Mouse (Mus musculus) thymus, postnatal 36 days (tissue): ENCODE results near the gene Ccdc175.

Experiments used
- DNase-seq, 2 experiments: peaks; one replicate each; pipeline ENCODE4 v3.0.0; 2022; ENCODE audit warnings: mixed read lengths in 2 of 2

Gene Ccdc175

DNA sequence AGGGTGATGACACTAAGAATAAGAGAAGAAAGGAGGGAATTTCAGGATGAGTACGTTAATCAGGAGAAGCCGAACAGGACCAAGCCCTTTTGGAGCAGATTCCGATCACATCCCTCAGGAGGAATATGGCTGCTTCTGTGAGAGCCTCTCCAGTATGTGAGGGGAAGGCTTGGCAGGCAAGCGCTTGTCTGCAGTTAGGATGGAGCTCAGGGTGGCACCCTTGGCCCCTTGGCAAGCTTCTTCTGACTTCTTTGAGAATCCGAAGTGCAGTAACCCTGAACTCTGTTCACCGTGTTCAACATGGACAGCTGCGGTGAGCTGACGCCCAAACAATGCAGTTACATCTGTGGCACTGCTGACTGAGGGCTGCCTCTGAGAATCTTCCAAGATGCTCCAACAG lies 87.9 kb downstream of the Ccdc175 start:
- no peak for DNase-seq

DNA sequence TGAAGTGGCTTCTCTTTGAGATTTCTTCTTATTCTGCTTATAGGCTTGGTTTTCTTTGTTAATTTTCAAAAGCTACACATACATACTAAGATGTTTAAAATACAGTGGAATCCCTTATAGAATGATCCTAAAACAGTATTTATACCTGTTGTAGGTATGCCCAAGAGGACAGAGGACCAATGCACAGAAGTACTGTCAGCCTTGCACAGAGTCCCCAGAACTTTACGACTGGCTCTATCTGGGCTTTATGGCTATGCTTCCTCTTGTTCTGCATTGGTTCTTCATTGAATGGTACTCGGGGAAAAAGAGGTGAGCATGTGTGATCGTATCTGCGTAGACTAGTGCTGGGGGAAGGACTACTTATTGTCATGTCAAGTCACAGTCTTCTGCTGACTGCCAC lies 95.0 kb downstream of the Ccdc175 start:
- no peak for DNase-seq

DNA sequence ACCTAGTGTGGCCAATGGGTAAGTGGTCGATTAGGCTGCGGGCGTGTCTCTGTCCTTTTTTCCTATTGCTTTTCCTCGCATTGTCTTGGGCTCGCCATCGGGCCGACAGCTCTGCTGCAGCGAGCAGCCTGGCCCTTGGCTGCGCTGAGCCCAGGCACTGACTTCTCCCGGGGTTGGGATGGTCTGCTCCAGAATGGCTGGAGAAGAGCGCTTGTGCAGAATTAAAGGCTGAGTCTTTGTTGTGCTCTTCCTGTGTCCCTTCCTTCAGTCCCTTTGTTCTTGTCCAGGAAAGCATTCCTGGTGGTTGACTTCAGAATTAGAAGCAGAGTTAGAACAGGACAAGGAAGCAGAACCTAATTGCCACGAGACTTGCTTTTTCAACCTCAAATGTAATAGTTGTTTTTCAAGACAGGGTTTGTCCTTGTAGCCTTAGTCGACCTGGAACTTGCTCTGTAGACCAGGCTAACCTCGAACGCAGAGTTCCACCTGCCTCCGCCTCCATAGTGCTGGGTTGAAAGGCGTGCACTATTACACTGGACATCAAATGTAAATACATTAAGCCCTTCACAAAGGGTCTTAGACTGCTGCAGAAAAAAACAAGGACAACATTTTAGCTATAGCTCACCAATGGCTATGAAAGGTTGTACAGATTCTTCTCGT lies 98.5 kb downstream of the Ccdc175 start:
- DNase-seq, result peak in 1 of 2 experiments; percentile 11

DNA sequence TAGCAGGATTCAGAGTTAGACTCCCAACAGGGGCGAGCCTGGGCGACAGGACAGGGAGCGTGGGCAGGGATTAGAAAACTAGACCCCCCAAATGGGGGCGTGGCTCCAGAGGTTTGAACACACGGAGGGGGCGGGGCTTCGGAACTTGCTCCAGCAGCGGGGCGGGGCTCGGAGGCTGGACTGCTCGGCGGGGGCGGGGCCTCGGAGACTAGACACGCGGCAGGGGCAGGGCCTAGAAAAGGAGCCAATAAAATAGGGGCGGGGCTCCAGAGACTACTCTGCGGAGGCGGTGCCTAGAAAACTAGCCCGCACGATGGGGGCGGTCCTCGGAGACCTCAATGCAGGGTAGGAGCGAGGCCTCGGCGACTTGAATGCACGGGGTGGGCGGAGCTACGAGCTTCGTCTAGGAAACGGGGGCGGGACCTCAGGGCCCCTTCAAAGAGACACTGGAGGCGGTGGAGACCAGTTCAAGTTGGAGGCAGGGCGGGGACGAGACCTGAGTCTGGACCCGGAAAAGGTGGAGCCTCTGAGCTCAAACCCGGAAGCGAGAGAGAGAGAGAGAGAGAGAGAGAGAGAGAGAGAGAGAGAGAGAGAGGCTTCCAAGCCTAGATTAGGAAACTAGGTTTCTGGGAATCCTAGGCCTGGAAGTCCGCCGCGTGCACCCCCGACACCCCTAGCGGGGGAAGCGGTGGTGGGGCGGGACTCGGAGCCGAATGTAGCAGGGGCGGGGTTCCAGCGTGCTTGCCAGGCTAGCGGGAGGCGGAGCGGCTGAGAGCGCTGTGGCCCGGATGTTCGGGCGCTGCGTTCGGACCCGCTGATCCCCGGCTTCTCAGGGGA lies 99.3 kb downstream of the Ccdc175 start, which contains the start of the genes L3hypdh and Jkamp:
L3hypdh (minus strand) TSS at position 111 of the 837 bp plus-strand sequence.
Jkamp (plus strand) TSS at position 261 of the 837 bp plus-strand sequence.
- peak; percentile 97 to 99 for DNase-seq

DNA sequence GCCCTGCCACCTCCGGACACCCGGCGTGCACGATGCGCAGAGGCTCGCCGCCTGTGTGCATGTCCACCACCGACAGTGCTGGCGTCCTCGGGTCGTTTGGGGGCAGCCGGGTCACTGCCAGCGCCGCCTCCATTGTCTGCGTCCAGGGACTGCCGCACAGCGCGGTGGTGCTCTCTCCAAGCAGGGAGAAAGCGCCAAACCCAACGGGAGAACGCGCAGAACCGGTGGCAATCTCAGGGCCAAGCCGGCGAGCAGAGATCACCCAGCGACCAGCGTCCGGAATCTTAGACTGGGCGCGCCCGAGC lies 99.9 kb downstream of the Ccdc175 start:
- no peak for DNase-seq

DNA sequence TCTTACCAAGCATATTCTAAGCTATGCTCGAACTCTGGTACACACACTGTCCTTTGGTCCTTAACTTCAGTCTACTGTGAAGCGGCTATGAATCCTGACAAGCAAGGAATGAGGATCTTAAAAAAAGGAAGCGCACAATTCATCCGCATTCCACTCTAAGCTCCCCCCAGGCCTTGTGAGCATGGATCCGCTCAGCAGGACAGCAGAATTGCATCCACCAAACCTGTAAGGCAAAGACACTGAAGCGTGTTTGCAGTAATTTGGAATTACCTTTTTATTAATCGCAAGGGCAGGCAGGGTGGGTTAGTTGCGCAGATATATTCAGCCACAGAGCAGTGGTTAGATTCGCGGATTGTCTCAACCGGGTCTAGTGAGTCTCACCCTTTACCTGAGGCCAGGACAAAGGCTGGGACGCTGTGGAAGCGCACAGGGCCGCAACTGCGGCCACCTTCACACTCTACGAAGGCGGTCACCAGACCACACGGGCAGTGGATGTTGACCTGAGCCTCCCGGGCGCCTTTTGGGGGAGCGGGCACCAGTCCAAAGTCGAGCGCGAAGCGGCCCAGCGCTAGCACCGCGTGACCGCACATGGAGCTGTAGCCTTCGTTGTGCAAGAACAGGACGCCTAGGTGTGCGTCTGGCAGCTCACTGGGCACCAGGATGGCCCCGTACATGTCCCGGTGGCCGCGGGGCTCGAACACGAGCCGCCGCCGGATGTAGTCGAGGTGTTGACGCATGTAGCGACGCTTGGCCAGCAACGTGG lies 100.4 kb downstream of the Ccdc175 start:
- no peak for DNase-seq

DNA sequence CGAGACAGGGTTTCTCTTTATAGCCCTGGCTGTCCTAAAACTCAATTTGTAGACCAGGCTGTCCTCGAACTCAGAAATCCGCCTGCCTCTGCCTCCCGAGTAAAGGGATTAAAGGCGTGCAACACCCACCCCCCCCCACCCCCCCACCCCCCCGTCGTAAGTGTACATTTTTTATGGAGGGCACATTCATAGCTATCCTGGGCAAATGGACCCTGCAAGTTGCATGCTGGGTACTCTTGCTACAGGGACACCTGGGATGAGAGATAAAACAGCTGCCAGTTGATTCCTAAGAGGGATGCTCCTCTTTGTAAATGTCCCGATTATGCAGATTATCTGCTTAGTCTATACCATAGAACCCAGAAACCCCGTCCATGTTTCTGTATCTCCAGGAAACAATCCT lies 101.6 kb downstream of the Ccdc175 start:
- DNase-seq, result no peak

DNA sequence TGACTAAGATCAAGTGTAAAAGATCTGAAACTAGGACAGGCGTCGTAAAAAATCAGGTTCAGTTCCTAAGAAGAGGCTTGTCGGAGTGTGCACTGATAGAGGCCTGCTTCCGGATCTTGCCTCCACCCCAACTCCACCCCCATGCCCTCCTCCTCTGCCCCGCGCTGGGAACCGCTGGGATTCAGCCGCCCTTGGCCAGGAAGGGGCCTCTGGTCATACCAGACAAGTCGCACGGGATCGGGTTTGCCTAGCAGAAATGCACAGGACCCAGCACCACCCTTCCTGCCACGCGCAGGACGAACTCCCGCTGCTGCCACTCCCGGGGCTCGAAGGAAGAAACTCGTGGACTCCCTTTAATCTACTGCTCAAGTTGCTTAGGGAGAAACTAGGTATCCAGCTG lies 102.5 kb downstream of the Ccdc175 start:
- no peak for DNase-seq

DNA sequence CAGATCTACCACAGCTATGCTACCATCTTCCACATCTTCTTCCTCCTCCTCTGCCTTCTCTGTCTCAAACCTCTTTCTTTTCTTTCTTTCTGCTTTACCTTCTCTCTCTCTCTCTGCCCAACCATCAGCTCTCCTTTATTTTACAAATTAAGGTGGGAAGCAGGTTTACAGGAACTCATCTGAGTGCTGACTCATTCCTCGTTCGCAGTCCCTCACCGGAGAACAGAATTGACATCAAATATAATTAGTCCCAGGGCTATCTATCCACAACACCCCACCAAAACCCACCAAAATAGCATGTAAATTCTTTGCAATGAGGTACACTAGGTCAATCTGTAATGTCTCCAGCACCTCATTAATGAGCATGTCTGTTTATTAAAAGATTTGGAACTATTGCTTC lies 102.9 kb downstream of the Ccdc175 start:
- no peak for DNase-seq

DNA sequence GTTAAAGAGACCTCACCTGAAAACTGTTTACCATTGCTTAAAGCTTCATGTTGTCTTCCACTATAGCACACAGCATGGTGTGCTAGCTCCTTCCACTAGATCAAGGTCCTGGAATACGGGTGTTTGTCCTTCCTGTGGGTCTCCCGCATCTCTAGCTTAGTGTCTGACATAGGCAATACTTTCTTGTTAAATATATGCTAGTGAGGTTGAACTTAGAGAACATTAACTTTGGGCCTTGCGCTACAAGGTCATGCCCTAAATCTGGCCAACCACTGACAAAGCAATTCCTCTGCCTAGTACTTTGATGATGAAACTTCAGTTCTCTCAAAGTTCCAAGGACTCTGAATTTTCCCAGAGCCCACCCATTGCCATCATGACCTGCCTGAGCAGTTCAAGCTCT lies 106.6 kb downstream of the Ccdc175 start:
- no peak for DNase-seq

DNA sequence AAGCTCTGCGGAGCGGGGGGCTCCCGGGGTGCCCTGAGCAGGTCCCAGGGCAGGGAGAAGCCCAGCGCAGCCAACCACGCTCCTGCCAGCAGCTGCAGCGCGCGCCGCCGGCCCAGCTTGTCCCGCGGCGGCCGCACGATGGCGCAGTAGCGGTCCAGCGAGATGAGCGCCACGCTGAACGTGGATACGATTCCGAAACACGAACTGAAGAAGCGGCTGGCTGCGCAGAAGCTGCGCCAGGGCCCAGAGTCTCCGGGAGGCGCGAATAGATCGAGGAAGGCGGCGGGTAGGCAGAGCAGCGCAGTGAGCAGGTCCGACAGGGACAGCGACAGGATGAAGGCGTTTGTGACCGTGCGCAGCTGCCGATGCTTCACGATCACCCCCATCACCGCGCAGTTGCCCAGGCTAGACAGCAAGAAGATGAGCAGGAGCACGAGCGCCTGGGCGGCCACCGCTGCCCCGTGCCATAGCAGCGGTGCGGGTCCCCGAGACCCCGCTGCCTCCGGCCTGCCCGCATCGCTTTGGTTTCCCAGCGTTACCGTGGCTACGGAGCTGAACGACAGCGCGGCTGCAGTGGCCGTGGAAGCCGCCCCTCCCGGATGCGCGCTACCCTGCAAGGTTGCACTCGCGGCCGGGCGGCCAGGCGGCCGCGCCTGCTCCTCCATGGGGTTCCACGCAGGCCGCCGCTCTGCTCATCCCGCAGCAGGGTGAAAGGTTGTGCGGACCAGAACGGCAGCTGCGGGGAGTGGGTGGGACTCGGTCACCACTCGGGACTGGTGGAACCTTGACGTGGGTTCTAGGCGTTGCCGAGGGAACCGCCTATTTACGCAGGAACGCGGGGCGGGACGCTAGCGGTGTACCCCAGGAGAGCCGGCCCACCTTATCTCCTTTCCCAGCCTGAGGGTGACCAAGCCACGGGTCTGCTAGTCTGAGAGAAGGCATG lies 114.2 kb downstream of the Ccdc175 start, which contains the start of gene Gpr135:
Gpr135 (minus strand) TSS at position 799 of the 943 bp plus-strand sequence.
- peak; percentile 68 to 70 for DNase-seq

DNA sequence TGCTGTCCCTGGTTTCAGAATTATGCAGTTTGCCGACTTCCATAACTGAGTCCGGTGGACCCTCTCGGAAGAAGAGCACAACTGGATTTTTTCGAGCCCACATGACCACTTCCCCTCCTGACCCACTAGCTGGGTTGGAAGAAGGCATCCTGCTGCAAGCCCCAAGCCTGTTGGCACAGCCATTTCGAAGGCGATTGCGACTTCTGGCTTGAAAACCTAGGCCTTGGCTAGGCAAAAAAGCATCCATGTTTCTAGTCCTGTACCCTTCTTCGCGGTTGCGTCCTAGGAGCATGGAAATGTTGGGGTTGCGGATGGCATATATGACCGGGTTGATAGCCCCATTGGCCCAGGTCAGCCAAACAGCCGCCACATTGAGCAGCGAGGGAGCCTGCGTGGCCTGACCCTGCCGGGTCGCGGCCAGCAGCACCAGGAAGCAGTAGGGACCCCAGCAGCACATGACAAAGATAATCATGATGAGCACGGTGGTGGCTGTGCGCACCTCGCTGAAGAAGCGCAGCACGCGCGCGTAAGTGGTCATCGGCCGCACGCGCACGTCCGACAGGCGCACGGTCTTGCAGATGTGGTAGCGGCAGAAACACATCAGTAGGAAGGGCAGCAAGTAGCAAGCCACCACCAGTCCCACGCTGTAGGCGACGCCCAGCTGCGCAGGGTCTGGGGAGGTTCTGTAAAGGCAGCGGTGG lies 115.1 kb downstream of the Ccdc175 start:
- DNase-seq, result no peak

DNA sequence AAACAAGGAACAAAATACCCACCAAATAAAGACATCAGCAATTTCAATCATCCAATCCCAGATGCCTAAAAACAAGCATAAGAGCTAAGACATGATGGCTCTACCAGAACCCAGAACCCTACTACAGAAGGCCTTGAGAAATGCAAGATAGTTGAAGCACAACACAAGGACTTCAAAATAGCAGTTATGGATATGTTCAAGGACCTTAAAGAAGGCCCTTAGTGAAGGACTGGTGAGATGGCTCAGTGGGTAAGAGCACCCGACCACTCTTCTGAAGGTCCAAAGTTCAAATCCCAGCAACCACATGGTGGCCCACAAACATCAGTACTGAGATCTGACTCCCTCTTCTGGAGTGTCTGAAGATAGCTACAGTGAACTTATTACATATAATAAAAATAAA lies 127.0 kb downstream of the Ccdc175 start:
- DNase-seq, result no peak

DNA sequence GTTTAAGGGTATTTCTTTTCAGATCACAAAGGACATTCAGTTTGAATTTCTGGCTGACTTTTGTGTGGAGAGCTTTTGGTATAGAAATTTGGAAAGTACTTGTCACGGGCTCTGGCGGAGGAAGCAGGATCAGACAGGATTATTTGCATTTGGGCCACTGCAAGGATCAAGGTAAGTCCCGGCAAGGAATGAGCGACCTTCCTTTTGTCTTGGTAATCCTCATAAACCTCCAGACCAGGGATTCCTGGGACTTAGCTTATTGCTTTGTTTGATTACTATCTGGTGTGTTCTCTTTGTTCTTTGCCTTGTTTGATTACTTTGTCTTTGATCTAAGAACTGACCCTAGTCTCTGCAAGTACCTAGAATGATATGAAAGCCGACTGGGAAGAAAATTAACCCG lies 131.0 kb downstream of the Ccdc175 start:
- no peak for DNase-seq

DNA sequence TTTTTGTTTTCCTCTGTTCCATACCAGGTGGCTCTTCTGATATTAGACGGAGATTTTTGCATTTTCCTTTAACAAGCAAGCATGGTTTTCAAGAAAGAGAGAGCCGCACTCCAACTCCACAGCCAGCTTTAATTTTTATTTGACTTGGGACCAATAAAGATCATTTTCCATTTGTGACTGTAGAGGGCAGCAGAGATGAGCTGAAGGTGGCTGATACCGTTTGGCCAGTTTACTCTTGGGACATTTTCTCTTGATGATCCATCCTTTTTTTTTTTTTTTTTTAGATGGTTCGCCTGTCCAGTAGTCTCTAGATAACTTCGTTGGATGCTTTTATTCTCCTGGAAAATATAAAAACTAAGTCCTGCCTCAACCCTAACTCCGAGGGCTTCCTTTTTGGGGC lies 131.5 kb downstream of the Ccdc175 start:
- no peak for DNase-seq

DNA sequence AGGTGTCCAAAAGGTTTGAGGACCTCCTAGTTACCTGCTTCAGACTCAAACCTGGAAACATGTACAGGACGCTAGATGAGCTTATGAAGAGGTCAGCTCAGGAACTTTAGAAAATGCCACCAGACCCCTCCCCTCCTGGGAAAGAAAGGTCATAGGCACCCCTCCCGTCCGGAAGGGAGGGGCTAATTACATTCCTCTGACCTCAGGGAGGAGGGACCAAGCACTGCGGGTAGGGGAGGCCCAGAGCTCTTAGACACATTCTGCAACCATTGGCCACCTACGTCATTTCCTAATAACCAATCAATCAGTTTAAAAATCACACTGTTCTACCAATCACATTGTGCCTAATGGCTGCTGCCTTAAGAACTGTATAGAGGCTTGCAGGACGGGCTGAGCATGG lies 132.3 kb downstream of the Ccdc175 start:
- no peak for DNase-seq
